Mouse (Mus musculus) CD4-positive, CD25-positive, alpha-beta regulatory T cell, adult 2 months (primary cell): ENCODE results near the gene Eri2.
"Not testable (repeated sequence)": the region's sequence is repeated elsewhere in the genome, so short reads cannot be mapped to it uniquely, and the experiment has no call there.

ENCODE experiments used
- DNase-seq: peaks from one replicate; pipeline ENCODE4 v3.0.0-alpha.2; 2012; ENCODE audit warnings: low read depth, low spot score

Eri2 gene

GRCm38 (mm10) chr7:119739798-119740468 is 53.9 kb downstream of the Eri2 start:
- not testable (repeated sequence) for DNase-seq

GRCm38 (mm10) chr7:119738877-119739276 is 55.0 kb downstream of the Eri2 start:
- DNase-seq, result no peak

GRCm38 (mm10) chr7:119731262-119731661 is 62.6 kb downstream of the Eri2 start:
- DNase-seq, result peak; percentile 56

- DNase-seq, result no peak
These were observed 66.2 kb downstream of the Eri2 start for GRCm38 (mm10) chr7:119727621-119728020.

- no peak for DNase-seq
These were observed 72.9 kb downstream of the Eri2 start for GRCm38 (mm10) chr7:119720947-119721310.

GRCm38 (mm10) chr7:119720253-119720946 is 73.5 kb downstream of the Eri2 start, which contains the start of gene Thumpd1:
Gene Thumpd1 (minus strand): TSS chr7:119720798.
- DNase-seq, result peak; percentile 97
